Mouse (Mus musculus) olfactory bulb, adult 2 months (tissue): ENCODE results near the gene Abhd14a.

Experiments
- CTCF ChIP-seq: fragments of 200-500 bp; IDR thresholded peaks from 2 replicates; pipeline ENCODE4 v1.5.1; 2012; ENCODE audit warnings: low read depth, mild to moderate bottlenecking, low read length, moderate library complexity; ENCODE audit not compliant: insufficient read depth
- POLR2A ChIP-seq: fragments of 200-500 bp; IDR thresholded peaks from 2 replicates; pipeline ENCODE4 v1.6.1; 2012; ENCODE audit warnings: mild to moderate bottlenecking, low read depth, low read length, moderate library complexity; ENCODE audit not compliant: insufficient read depth

DNA sequence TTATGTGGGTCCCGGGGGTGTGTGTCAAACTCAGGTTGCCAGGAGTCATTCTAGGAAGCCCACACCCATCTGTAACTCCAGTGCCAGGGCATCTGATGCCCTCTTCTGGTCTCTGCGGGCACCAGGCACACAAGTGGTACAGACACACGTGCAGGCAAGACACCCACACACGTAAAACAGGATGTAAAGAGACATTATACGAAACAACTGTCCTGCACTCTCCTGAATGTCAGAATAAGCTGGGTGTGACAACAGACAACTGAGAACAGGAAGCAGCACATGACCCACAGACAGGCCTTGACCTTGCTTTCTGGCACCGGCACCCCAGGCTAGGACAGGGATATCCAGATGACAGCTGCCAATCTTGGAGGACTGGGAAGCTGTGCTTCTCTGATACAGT lies 21.8 kb upstream of the Abhd14a start:
- no peak for TF ChIP-seq CTCF
- no peak for TF ChIP-seq POLR2A
